In genomic region chr9:83962098-83963086, GRCm38 (mm10) we compare ENCODE assay signal across 9 mouse cellular contexts. TPM values are rescaled to one million over a fixed set of nuclear protein-coding genes. Genes with fewer than 3 reads are reported as not detected.
DNase-seq lines count a peak whose midpoint lies in the region; ATAC-seq lines count a peak whose summit lies in the region.
"Had no signal": no experiment of that assay in that cellular context is flagged by ENCODE, and none has a peak within 500 bp of the region (broad histone marks: within the 10 kb centered on the region; RNA-seq: fewer than 3 reads in every experiment).

No protein-coding gene starts in this region.

- no peaks in the 10 kb centered on the region for H3K27me3 ChIP-seq in embryonic facial prominence, embryonic 14.5 days (replicated peaks; ENCODE audit: control insufficient read depth, insufficient read depth, low read length)
- no peaks in the 10 kb centered on the region for H3K27me3 ChIP-seq in embryonic facial prominence, embryonic 10.5 days (replicated peaks; ENCODE audit: low read depth, poor library complexity, severe bottlenecking)
- H3K27me3 ChIP-seq in hindbrain, embryonic 16.5 days (replicated peaks; ENCODE audit: control insufficient read depth, insufficient read depth, low read length) = no peaks in the 10 kb centered on the region
- H3K27me3 ChIP-seq: liver, embryonic 15.5 days had no signal

- H3K36me3 ChIP-seq in embryonic facial prominence, embryonic 14.5 days (ENCODE audit: control insufficient read depth, insufficient read depth, low read length) = no peaks in the 10 kb centered on the region
- peaks cover 8% of the 10 kb centered on the region; the same call in 1 of the 2 replicates for H3K36me3 ChIP-seq in embryonic facial prominence, embryonic 10.5 days (replicated peaks)
- H3K36me3 ChIP-seq in hindbrain, embryonic 16.5 days (ENCODE audit: control insufficient read depth, insufficient read depth, low read length) = no peaks in the 10 kb centered on the region
- H3K36me3 ChIP-seq: liver, embryonic 15.5 days had no signal

- no peak overlapping the region for H3K27ac ChIP-seq in embryonic facial prominence, embryonic 14.5 days (replicated peaks; ENCODE audit: low read depth, low read length)
- no peak overlapping the region for H3K27ac ChIP-seq in embryonic facial prominence, embryonic 10.5 days (replicated peaks)
- no peak overlapping the region for H3K27ac ChIP-seq in hindbrain, embryonic 16.5 days (ENCODE audit: low read depth, low read length)
- H3K27ac ChIP-seq: liver, embryonic 15.5 days had no signal

- no peak overlapping the region for H3K4me3 ChIP-seq in embryonic facial prominence, embryonic 14.5 days (ENCODE audit: low read depth, low read length)
- no peak overlapping the region for H3K4me3 ChIP-seq in embryonic facial prominence, embryonic 10.5 days
- H3K4me3 ChIP-seq in hindbrain, embryonic 16.5 days (ENCODE audit: low read length) = no peak overlapping the region
- H3K4me3 ChIP-seq: liver, embryonic 15.5 days had no signal

- DNase-seq in embryonic facial prominence, embryonic 14.5 days (ENCODE audit: low spot score) = peak; percentile 76
- DNase-seq in embryonic facial prominence, embryonic 10.5 days (ENCODE audit: low spot score) = no peak
- DNase-seq in adipocyte (ENCODE audit: low spot score) = peak; percentile 81
- peak; percentile 58 for DNase-seq in fibroblast of lung, adult 2 months (ENCODE audit: low read depth)
- DNase-seq in left cerebral cortex, postnatal 4 days = peak; percentile 88
- DNase-seq in ovary, postnatal 36 days (ENCODE audit: low spot score) = peak; percentile 78
- no peak for DNase-seq in spleen, adult 18-20 months

- intact Hi-C loops in left cerebral cortex, postnatal 4 days (cut with DNase I) = no loop called here

- no peak overlapping the region for H3K4me2 ChIP-seq in embryonic facial prominence, embryonic 14.5 days (ENCODE audit: low read depth, low read length)
- no peak overlapping the region for H3K4me2 ChIP-seq in hindbrain, embryonic 16.5 days (ENCODE audit: low read length)
- H3K4me2 ChIP-seq: liver, embryonic 15.5 days had no signal

- ATAC-seq in embryonic facial prominence, embryonic 14.5 days (ENCODE audit: low read depth) = peak; percentile 42; the same call in 1 of the 2 replicates
- ATAC-seq in hindbrain, embryonic 16.5 days = peak; percentile 82

- H3K9me3 ChIP-seq in embryonic facial prominence, embryonic 14.5 days (ENCODE audit: control insufficient read depth, low read length) = no peaks in the 10 kb centered on the region
- H3K9me3 ChIP-seq in embryonic facial prominence, embryonic 10.5 days = no peaks in the 10 kb centered on the region
- no peaks in the 10 kb centered on the region for H3K9me3 ChIP-seq in hindbrain, embryonic 16.5 days (ENCODE audit: control insufficient read depth, low read length)
- H3K9me3 ChIP-seq: liver, embryonic 15.5 days had no signal

- no peak overlapping the region for H3K9ac ChIP-seq in embryonic facial prominence, embryonic 14.5 days (ENCODE audit: low read depth, low read length)
- no peak overlapping the region for H3K9ac ChIP-seq in hindbrain, embryonic 16.5 days (ENCODE audit: low read depth, low read length)
- H3K9ac ChIP-seq: liver, embryonic 15.5 days had no signal

- 44% methylated on average over 10 of the region's 10 CpGs for WGBS in embryonic facial prominence, embryonic 14.5 days
- 84% methylated on average over 10 of the region's 10 CpGs for WGBS in embryonic facial prominence, embryonic 10.5 days
- 38% methylated on average over 10 of the region's 10 CpGs for WGBS in hindbrain, embryonic 16.5 days

- H3K4me1 ChIP-seq in embryonic facial prominence, embryonic 14.5 days (ENCODE audit: control insufficient read depth, insufficient read depth, low read length) = peaks cover 7% of the 10 kb centered on the region
- peaks cover 6% of the 10 kb centered on the region; the same call in 1 of the 2 replicates for H3K4me1 ChIP-seq in embryonic facial prominence, embryonic 10.5 days
- no peaks in the 10 kb centered on the region for H3K4me1 ChIP-seq in hindbrain, embryonic 16.5 days (ENCODE audit: control insufficient read depth, insufficient read depth, low read depth, low read length)
- H3K4me1 ChIP-seq: liver, embryonic 15.5 days had no signal

RNA-seq across cellular contexts. Expression of gene Bckdhb, which starts 37.4 kb away (rescaled TPM):
- 41.6 and 46.6 TPM in 2 replicates for polyA plus RNA-seq in embryonic facial prominence, embryonic 14.5 days (2014; fragmentation: Nextera tagmentation; extraction: Ambion mirVana)
- 64.9 and 68.9 TPM in 2 replicates for polyA plus RNA-seq in embryonic facial prominence, embryonic 10.5 days (2016; fragmentation: Nextera tagmentation; extraction: Ambion mirVana)
- 42.0 and 46.5 TPM in 2 replicates for polyA plus RNA-seq in hindbrain, embryonic 16.5 days (2015; fragmentation: Nextera tagmentation; extraction: Ambion mirVana)
- total RNA-seq in left cerebral cortex, postnatal 4 days (2021) = 10 to 100 TPM; 27.7 to 29.6 TPM

Comparison
In these comparisons a context has a peak if more than half of its experiments do, and no peak if none do; other contexts are left out.
1. DNase-seq: peak in embryonic facial prominence, embryonic 14.5 days (single experiment), adipocyte (single experiment), fibroblast of lung, adult 2 months (single experiment), left cerebral cortex, postnatal 4 days (single experiment) and ovary, postnatal 36 days (single experiment); none in embryonic facial prominence, embryonic 10.5 days (single experiment) and spleen, adult 18-20 months (0 of 2).